Mouse (Mus musculus): ENCODE measurements around the gene Rfk. TPM values are rescaled to one million over a fixed set of nuclear protein-coding genes. Genes with fewer than 3 reads are reported as not detected.
A peak's percentile ranks its signal among the peaks of the same experiment; 100 is the strongest.

The Rfk gene
- polyA plus RNA-seq, 2 experiments: 29.8 to 59.0 TPM

DNA sequence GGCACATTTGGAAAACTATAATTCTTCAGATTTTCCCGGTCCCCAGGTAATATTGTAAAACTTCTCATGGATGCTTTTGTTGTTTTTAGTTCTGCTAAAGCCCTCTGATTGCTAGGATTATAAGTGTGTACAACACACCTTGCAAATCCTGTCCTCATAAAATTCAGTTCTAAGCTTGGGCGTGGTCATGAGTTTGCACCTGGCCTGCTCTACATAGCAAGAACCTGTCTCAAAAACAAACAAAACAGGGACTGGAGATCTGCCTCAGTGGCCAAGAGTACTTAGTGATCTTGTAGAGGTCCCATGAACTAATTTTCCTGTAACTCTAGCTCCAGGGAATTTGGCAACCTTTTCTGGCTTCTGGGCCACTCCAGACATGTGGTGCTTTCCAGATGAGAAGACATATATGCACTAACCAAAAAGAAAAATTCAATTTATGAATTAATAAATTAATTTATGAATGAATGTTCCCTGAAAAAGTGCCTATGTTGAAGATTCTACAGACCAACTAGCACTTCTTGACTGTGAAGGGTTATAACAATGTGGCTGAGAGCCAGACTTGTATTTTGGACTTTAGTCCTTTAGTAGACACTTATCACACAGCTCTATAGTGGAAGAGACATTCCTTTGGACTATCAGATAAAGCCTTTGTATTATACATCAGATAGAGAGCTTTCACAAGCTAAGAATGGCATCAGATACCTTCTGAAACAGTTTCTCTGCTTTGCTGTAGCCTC, 34.1 kb downstream of the Rfk start:
- 75% methylated on average over 2 of the region's 2 CpGs for WGBS
- H3K9ac ChIP-seq (ENCODE audit: low read depth, low read length, severe bottlenecking): no peak overlapping the region
- H3K36me3 ChIP-seq (ENCODE audit: control insufficient read depth, insufficient read depth, low read length): no peaks in the 10 kb centered on the region
- TF ChIP-seq POLR2A (IDR thresholded peaks at IDR 0.05; ENCODE audit: borderline replicate concordance, extremely low read depth, insufficient read depth, insufficient read length): no peak
- H3K9me3 ChIP-seq (ENCODE audit: control insufficient read depth, low read length): no peaks in the 10 kb centered on the region
- H3K4me1 ChIP-seq (ENCODE audit: control insufficient read depth, insufficient read depth, low read length): no peaks in the 10 kb centered on the region
- no peaks in the 10 kb centered on the region for H3K27me3 ChIP-seq (ENCODE audit: control insufficient read depth, insufficient read depth, low read length)
- H3K27ac ChIP-seq (replicated peaks; ENCODE audit: low read depth, low read length): no peak overlapping the region
- H3K4me2 ChIP-seq (replicated peaks; ENCODE audit: low read depth, low read length, severe bottlenecking): no peak overlapping the region
- DNase-seq (ENCODE audit: low spot score) (no peak), ATAC-seq (ENCODE audit: low FRiP score, low read depth) (no peak)
- H3K4me3 ChIP-seq (replicated peaks; ENCODE audit: low read length): no peak overlapping the region

DNA sequence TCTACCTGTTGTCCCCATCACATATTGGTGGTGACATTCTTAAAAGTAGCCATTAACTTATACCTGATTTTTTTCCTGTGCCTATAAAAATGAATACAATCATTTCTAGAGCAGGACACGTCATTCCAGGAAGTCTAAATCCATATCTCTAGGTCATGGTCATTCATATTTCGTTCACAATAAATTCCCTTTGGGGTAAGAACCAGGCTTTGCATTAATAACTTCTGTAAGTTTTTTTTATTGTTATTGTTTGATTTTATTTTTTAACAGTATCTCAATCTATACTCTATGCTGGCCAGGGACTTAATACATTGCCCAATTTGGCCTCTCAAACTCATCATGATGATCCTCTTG, 34.7 kb downstream of the Rfk start:
- Histone ChIP-seq H3K9me3 (ENCODE audit: control insufficient read depth, low read length) (no peaks in the 10 kb centered on the region), H3K4me1 (ENCODE audit: control insufficient read depth, insufficient read depth, low read length) (no peaks in the 10 kb centered on the region), H3K36me3 (ENCODE audit: control insufficient read depth, insufficient read depth, low read length) (no peaks in the 10 kb centered on the region), H3K27me3 (ENCODE audit: control insufficient read depth, insufficient read depth, low read length) (no peaks in the 10 kb centered on the region), H3K4me2 (replicated peaks; ENCODE audit: low read depth, low read length, severe bottlenecking) (no peak overlapping the region), H3K9ac (ENCODE audit: low read depth, low read length, severe bottlenecking) (no peak overlapping the region), H3K4me3 (replicated peaks; ENCODE audit: low read length) (no peak overlapping the region), H3K27ac (replicated peaks; ENCODE audit: low read depth, low read length) (no peak overlapping the region)
- ATAC-seq (ENCODE audit: low FRiP score, low read depth) (no peak), DNase-seq (ENCODE audit: low spot score) (no peak)
- 81% methylated on average over 2 of the region's 2 CpGs for WGBS
- TF ChIP-seq POLR2A (IDR thresholded peaks at IDR 0.05; ENCODE audit: borderline replicate concordance, extremely low read depth, insufficient read depth, insufficient read length): no peak

DNA sequence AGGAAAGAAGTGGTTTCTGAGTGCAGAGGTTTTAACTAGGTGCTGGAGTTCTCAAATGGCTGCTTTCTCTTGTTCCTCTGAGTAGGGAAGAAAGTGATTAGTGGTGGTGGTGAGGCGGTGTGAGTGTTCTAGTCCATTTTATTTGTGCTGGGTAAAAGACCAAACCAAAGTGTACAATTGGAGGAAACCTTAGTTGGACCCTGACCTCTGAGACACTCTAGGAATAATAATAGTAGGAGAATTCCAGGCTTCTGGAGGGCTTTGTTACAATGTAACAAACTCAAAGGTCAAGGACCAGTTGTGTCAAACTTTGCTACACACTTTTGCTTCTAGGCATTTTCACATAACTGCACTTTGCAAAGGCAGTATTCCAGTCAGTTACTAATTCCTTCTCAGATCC, 42.8 kb downstream of the Rfk start:
- no peaks in the 10 kb centered on the region for H3K9me3 ChIP-seq (ENCODE audit: control insufficient read depth, low read length)
- no peak for ATAC-seq (ENCODE audit: low FRiP score, low read depth)
- H3K36me3 ChIP-seq (ENCODE audit: control insufficient read depth, insufficient read depth, low read length): no peaks in the 10 kb centered on the region
- no peaks in the 10 kb centered on the region for H3K27me3 ChIP-seq (ENCODE audit: control insufficient read depth, insufficient read depth, low read length)
- no peak for DNase-seq (ENCODE audit: low spot score)
- 64% methylated on average over 1 of the region's 1 CpGs for WGBS
- peaks cover 9% of the 10 kb centered on the region for H3K4me1 ChIP-seq (ENCODE audit: control insufficient read depth, insufficient read depth, low read length)
- no peak for TF ChIP-seq POLR2A (IDR thresholded peaks at IDR 0.05; ENCODE audit: borderline replicate concordance, extremely low read depth, insufficient read depth, insufficient read length)
- no peak overlapping the region for H3K4me2 ChIP-seq (replicated peaks; ENCODE audit: low read depth, low read length, severe bottlenecking)
- H3K4me3 ChIP-seq (replicated peaks; ENCODE audit: low read length): no peak overlapping the region
- H3K27ac ChIP-seq (replicated peaks; ENCODE audit: low read depth, low read length): no peak overlapping the region
- no peak overlapping the region for H3K9ac ChIP-seq (ENCODE audit: low read depth, low read length, severe bottlenecking)

DNA sequence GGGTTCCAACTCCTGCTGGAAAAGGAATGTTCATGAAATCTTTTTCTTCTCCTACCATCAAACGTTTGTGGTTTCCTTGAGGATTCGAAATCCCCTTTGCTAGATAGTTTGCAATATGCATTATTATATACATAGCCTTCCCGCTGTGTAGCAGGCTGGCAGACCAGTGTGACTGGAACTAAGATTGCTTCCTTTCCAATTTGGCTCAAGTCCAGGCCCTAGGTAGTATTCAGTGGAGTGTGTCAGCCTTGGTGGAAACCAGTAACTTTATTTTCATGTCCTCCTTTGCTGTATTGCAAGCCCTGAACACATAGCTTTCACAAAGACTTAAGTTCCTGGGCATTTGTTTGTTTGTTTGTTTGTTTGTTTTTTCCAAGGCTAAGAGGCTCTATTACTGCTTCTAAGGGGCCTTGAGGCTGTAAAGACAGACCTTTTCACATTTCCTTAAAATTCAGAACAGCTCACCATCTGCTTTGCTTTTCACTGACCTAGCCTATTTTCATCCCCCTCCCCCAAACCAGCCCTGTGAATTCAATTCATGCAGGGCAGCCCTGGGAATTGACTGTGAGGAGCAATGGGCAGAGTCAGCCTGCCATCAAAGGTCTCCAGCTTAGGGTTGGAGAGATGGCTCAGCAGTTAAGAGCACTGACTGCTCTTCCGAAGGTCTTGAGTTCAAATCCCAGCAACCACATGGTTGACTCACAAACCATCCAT, 45.8 kb downstream of the Rfk start:
- 60% methylated on average over 4 of the region's 4 CpGs for WGBS
- DNase-seq (ENCODE audit: low spot score): peak; percentile 33
- no peak overlapping the region for H3K27ac ChIP-seq (replicated peaks; ENCODE audit: low read depth, low read length)

DNA sequence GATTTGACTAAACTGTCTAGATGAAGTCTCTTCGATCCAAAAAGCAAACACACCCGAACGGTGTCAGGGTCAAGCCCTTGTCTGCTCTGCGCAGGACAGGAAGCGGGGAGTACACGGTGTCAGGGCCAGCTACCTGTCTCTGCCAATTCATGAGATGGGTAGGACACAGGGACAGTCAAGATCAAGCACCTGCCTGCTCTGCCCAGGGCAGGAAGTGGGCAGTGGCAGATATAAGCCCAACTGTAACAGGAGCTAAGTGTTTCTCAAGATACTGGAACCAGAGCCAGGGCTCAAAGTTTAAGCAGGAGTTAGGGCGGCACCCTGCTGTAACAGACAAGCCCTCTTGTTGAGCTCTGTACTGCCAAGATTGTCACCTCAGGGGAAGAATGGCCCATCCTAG, 49.7 kb downstream of the Rfk start:
- WGBS: 88% methylated on average over 7 of the region's 7 CpGs
- H3K9ac ChIP-seq (ENCODE audit: low read depth, low read length, severe bottlenecking): no peak overlapping the region
- TF ChIP-seq POLR2A (IDR thresholded peaks at IDR 0.05; ENCODE audit: borderline replicate concordance, extremely low read depth, insufficient read depth, insufficient read length): no peak

More for the DNA sequence above, 45.8 kb downstream of the Rfk start:
- no peak overlapping the region for H3K9ac ChIP-seq (ENCODE audit: low read depth, low read length, severe bottlenecking)
- H3K36me3 ChIP-seq (ENCODE audit: control insufficient read depth, insufficient read depth, low read length): no peaks in the 10 kb centered on the region
- no peaks in the 10 kb centered on the region for H3K27me3 ChIP-seq (ENCODE audit: control insufficient read depth, insufficient read depth, low read length)
- no peak overlapping the region for H3K4me2 ChIP-seq (replicated peaks; ENCODE audit: low read depth, low read length, severe bottlenecking)
- H3K4me1 ChIP-seq (ENCODE audit: control insufficient read depth, insufficient read depth, low read length): peaks cover 9% of the 10 kb centered on the region
- no peaks in the 10 kb centered on the region for H3K9me3 ChIP-seq (ENCODE audit: control insufficient read depth, low read length)
- no peak for TF ChIP-seq POLR2A (IDR thresholded peaks at IDR 0.05; ENCODE audit: borderline replicate concordance, extremely low read depth, insufficient read depth, insufficient read length)
- ATAC-seq (ENCODE audit: low FRiP score, low read depth): no peak
- H3K4me3 ChIP-seq (replicated peaks; ENCODE audit: low read length): no peak overlapping the region

More for the DNA sequence above, 49.7 kb downstream of the Rfk start:
- DNase-seq (ENCODE audit: low spot score) (no peak), ATAC-seq (ENCODE audit: low FRiP score, low read depth) (no peak)
- Histone ChIP-seq H3K27me3 (ENCODE audit: control insufficient read depth, insufficient read depth, low read length) (no peaks in the 10 kb centered on the region), H3K4me3 (replicated peaks; ENCODE audit: low read length) (no peak overlapping the region), H3K36me3 (ENCODE audit: control insufficient read depth, insufficient read depth, low read length) (no peaks in the 10 kb centered on the region), H3K4me2 (replicated peaks; ENCODE audit: low read depth, low read length, severe bottlenecking) (no peak overlapping the region), H3K27ac (replicated peaks; ENCODE audit: low read depth, low read length) (no peak overlapping the region), H3K4me1 (ENCODE audit: control insufficient read depth, insufficient read depth, low read length) (peaks cover 9% of the 10 kb centered on the region), H3K9me3 (ENCODE audit: control insufficient read depth, low read length) (no peaks in the 10 kb centered on the region)

Other genes with a start within 250 kb of the Rfk start
- gene Gcnt1, start 21.2 kb upstream of the Rfk start, polyA plus RNA-seq (2012; rRNA removed): 3.4 and 3.9 TPM in 2 replicates
- 5.1 and 5.3 TPM in 2 replicates for gene Gcnt1, start 21.2 kb upstream of the Rfk start, polyA plus RNA-seq (2014; fragmentation: Nextera tagmentation; extraction: Ambion mirVana)

Measured in limb, embryonic 14.5 days (tissue).